Mouse (Mus musculus) small intestine, adult 2 months (tissue): ENCODE data around the gene Sult2a1. TPM values are rescaled to one million over a fixed set of nuclear protein-coding genes. Genes with fewer than 3 reads are reported as not detected.
"Not testable (repeated sequence)": the region's sequence is repeated elsewhere in the genome, so short reads cannot be mapped to it uniquely, and the experiment has no call there.

Experiments
- H3K27ac ChIP-seq: fragments of 200-500 bp; 2 replicates; pipeline ENCODE4 v1.5.1; 2012; ENCODE audit warnings: low read depth, low read length, control low read depth, inconsistent platforms; ENCODE audit not compliant: insufficient read depth
- H3K27me3 ChIP-seq: fragments of 200-500 bp; 2 replicates; pipeline ENCODE4 v1.6.1; 2012; ENCODE audit warnings: mild to moderate bottlenecking, moderate library complexity, low read length, inconsistent platforms; ENCODE audit not compliant: control insufficient read depth, insufficient read depth
- H3K36me3 ChIP-seq: fragments of 200-500 bp; 2 replicates; pipeline ENCODE4 v1.6.1; 2012; ENCODE audit warnings: mild to moderate bottlenecking, low read length, control low read depth, inconsistent platforms; ENCODE audit not compliant: control insufficient read depth, insufficient read depth
- H3K4me1 ChIP-seq: fragments of 200-500 bp; 2 replicates; pipeline ENCODE4 v1.6.1; 2012; ENCODE audit warnings: low read length, inconsistent platforms, mixed read lengths; ENCODE audit not compliant: control insufficient read depth, insufficient read depth, insufficient read length
- H3K4me3 ChIP-seq: fragments of 200-500 bp; 2 replicates; pipeline ENCODE4 v1.5.1; 2012; ENCODE audit warnings: low read depth, mild to moderate bottlenecking, control low read depth, inconsistent platforms, low read length, moderate library complexity
- CTCF ChIP-seq: fragments of 200-500 bp; IDR thresholded peaks from 2 replicates; pipeline ENCODE4 v1.5.1; 2012; ENCODE audit warnings: low read depth, mild to moderate bottlenecking, control low read depth, inconsistent platforms, low read length, moderate library complexity, mixed read lengths; ENCODE audit not compliant: insufficient replicate concordance, insufficient read length; ENCODE audit errors: extremely low read depth
- POLR2A ChIP-seq: fragments of 200-500 bp; IDR thresholded peaks from 2 replicates; pipeline ENCODE4 v1.6.1; 2012; ENCODE audit warnings: low read depth, mild to moderate bottlenecking, control low read depth, inconsistent platforms, low read length, moderate library complexity
- whole genome bisulfite sequencing: fragments of 180-500 bp; shearing (Covaris S2); methylation state at CpG from one replicate; pipeline ENCODE4 v1.1.7; 2018; 5-methylcytosine and 5-hydroxymethylcytosine counted together
- polyA plus RNA-seq: library from polyadenylated mRNA; depleted of rRNA; stranded (reverse); fragments of >200 nt; gene quantifications from 2 replicates; pipeline ENCODE4 v1.2.3, GENCODE M21; 2012; rRNA removed

Sult2a1 gene
- polyA plus RNA-seq: not detected in 2 replicates

- not testable (repeated sequence) for H3K4me3 ChIP-seq, H3K27ac ChIP-seq
- WGBS: 83% methylated on average over 2 of the region's 2 CpGs
These were observed at the start of gene Sult2a1 for GRCm38 (mm10) chr7:13837309-13837708. Gene Sult2a1 (minus strand): TSS chr7:13837409.

GRCm38 (mm10) chr7:13813913-13814312, 23.3 kb downstream of the Sult2a1 start:
- no peak for TF ChIP-seq CTCF
- no peak for TF ChIP-seq POLR2A
- Histone ChIP-seq H3K4me3 (no peak overlapping the region), H3K27me3 (no peaks in the 10 kb centered on the region), H3K36me3 (no peaks in the 10 kb centered on the region), H3K4me1 (no peaks in the 10 kb centered on the region), H3K27ac (no peak overlapping the region)
- WGBS: 84% methylated on average over 1 of the region's 1 CpGs

More at GRCm38 (mm10) chr7:13837309-13837708, at the start of gene Sult2a1:
- H3K4me1 ChIP-seq, H3K36me3 ChIP-seq, H3K27me3 ChIP-seq: not testable (repeated sequence)

Other genes starting within 250 kb of the Sult2a1 start
- gene Sult2a5, start 213.4 kb downstream of the Sult2a1 start, polyA plus RNA-seq: not detected in 2 replicates
- not detected in 2 replicates for gene Sult2a2, start 103.9 kb downstream of the Sult2a1 start, polyA plus RNA-seq
- not detected in 2 replicates for gene Sult2a4, start 152.2 kb upstream of the Sult2a1 start, polyA plus RNA-seq